Mouse (Mus musculus): ENCODE results near the gene Fstl4.
A peak's percentile ranks its signal among the peaks of the same experiment; 100 is the strongest.

Gene Fstl4

DNA sequence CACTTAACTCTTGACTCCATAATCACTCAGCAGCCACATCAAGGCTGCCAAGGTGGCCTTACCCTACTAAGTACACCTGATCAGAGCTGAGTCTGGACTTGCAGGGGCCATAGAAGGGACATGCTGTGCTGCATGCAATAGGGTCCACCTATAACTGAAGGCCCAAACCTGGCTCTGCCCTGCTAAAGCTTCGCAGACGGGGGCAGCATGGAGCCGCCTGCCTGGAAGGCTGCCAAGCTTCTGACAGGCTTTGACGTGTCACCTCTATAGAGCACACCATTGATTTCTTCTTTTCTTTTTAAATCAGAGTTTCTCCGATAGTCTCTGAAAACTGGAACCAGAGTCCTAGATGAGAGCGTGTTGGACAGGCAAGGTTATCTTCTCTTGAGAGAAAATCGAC lies 146.4 kb downstream of the Fstl4 start:
- no peak for DNase-seq (ENCODE audit: low read depth, low spot score)

- no peak for DNase-seq (ENCODE audit: low read depth, low spot score)
These were observed 150.0 kb downstream of the Fstl4 start for GRCm38 (mm10) chr11:52914431-52914830.

DNA sequence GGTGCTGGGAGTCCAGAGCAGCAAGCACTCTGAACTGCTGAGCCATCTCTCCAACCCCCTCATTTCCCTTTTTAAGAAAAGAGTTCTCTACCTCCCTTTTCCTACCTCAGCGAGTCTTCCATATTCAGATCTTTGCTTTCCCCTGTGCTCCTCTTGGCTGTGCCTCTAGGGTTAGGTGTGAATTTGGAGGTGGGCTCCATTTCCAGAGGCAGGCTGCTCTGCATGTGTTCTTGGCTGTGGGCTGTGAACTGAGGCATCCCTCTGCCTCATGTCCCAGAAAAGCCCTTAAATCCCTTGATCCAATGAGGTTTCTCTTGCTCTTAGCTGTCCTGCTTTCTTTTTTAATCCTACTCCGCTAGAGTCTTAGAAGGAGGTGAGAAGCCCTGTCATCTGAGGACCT lies 151.2 kb downstream of the Fstl4 start:
- DNase-seq (ENCODE audit: low read depth, low spot score), result peak; percentile 72

- peak; percentile 59 for DNase-seq (ENCODE audit: low read depth, low spot score)
These were observed 155.0 kb downstream of the Fstl4 start for GRCm38 (mm10) chr11:52919231-52919960.

DNA sequence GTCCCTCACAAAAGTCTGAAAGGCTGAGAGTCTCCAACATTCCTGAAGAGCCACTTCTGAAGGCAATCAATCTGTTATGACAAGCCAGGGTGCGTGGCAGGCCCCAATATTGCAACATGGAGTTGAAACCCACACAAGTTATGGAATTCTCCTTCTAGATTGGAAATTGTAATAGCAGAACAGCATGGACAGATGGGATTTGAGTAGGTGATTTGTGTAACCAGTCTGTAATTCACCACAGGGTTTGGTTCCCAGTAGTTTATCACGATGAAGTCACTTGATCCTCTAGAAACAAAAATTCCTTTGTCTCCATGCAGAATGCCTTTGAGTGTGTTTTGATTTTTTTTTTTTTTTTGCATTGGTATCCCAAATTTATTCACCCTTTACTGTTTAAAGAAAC lies 159.8 kb downstream of the Fstl4 start:
- peak; percentile 54 for DNase-seq (ENCODE audit: low read depth, low spot score)

DNA sequence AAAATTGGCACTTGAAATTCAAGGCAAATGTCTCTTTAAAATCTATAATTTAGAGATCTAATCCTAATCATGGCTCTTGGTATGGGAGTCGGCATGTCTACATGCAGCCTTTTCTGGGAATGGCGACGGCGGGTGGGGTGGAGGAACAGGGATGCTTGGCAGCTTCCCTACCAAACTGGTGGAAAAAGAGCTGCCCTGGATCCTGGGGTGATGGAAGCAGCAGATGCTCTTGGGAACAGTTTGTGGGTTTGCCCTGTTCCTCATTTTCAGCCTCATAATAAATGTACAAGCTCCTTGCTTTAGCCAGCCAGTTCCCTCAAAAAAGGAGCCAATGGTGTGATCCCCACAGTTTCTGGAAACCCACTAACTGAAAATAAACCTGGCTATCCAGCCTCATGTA lies 163.9 kb downstream of the Fstl4 start:
- peak; percentile 55 for DNase-seq (ENCODE audit: low read depth, low spot score)

- no peak for DNase-seq (ENCODE audit: low read depth, low spot score)
These were observed 175.1 kb downstream of the Fstl4 start for GRCm38 (mm10) chr11:52939336-52940070.

DNA sequence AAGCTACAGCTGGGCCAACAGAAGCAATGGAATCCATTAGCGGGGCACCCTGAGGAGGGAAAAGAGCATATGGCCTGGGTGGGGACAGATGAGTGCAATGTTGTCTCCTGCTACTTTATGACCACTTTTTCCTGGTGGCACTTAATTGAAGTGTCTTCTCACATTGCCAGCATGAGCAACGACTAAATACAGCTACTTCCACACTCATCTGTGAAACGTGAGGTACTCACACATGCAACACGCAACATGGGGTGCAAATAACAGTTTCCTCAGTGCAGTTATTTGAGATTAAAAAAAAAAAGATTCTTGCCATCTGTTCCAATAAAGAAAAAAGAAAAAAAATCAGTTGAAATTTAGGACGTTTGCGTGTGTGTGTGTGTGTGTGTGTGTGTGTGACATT lies 178.5 kb downstream of the Fstl4 start:
- DNase-seq (ENCODE audit: low read depth, low spot score), result no peak

DNA sequence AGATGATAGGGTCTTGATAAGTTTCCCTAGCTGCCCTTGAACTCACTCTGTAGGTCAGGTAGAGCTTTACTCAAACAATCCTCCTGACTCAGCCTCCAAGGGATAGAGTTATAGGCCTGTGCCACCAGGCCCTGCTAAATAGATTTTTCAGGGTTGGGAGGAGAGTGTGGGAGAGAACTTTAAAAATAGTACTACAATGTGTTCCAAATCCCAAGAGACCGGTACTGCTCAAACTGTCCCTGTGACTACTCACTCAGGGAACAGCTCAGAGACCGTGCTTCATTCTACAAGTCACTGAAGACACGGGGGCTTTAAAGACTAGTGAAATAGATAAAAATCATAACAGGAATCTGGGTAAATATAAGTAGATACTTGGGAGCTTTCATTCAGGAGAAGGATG lies 190.6 kb downstream of the Fstl4 start:
- peak; percentile 57 for DNase-seq (ENCODE audit: low read depth, low spot score)

- no peak for DNase-seq (ENCODE audit: low read depth, low spot score)
These were observed 204.4 kb downstream of the Fstl4 start for GRCm38 (mm10) chr11:52968809-52969208.

DNA sequence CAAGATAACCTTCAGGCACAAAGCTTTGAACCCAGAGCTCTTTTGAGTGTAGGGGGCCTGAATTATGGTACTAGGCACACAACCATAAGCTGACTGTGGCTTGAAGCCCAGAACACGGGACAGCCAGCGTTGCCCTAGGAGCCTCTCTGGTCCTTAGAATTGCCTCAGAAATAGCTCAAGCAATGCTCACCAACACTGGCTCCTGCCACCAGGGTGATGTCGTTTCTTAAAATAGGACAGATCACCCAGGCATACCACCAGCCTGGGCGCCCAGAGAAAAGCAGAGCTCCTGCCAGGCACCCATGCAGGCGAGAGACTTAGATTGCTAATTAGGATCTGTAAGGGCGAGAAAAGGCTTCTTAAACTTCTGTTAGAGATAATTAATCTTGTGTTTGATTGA lies 206.0 kb downstream of the Fstl4 start:
- DNase-seq (ENCODE audit: low read depth, low spot score), result no peak

GRCm38 (mm10) chr11:52986986-52987385 lies 222.6 kb downstream of the Fstl4 start:
- no peak for DNase-seq (ENCODE audit: low read depth, low spot score)

- peak; percentile 35 for DNase-seq (ENCODE audit: low read depth, low spot score)
These were observed 230.3 kb downstream of the Fstl4 start for GRCm38 (mm10) chr11:52994688-52995087.

- no peak for DNase-seq (ENCODE audit: low read depth, low spot score)
These were observed 232.1 kb downstream of the Fstl4 start for GRCm38 (mm10) chr11:52996434-52997093.

- peak; percentile 12 for DNase-seq (ENCODE audit: low read depth, low spot score)
These were observed 233.0 kb downstream of the Fstl4 start for GRCm38 (mm10) chr11:52997421-52997820.

DNA sequence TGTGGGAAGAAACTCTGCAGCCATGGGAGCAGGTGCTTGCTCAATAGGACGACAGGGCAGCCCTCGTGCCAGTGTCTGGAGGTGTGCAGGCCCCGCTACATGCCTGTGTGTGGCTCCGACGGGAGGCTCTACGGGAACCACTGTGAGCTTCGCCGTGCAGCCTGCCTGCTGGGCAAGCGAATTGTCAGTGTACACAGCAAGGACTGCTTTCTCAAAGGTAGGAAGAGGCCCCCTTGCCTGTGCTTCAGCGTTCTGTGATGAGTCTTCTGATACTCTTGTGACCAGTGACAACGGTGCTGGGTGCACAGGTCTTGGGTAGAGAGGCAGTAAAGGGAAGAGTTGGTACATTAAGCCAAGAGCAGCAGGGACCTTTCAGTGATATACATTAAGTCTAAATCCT lies 235.8 kb downstream of the Fstl4 start:
- DNase-seq (ENCODE audit: low read depth, low spot score), result no peak

GRCm38 (mm10) chr11:53003361-53003760 lies 238.9 kb downstream of the Fstl4 start:
- no peak for DNase-seq (ENCODE audit: low read depth, low spot score)

DNA sequence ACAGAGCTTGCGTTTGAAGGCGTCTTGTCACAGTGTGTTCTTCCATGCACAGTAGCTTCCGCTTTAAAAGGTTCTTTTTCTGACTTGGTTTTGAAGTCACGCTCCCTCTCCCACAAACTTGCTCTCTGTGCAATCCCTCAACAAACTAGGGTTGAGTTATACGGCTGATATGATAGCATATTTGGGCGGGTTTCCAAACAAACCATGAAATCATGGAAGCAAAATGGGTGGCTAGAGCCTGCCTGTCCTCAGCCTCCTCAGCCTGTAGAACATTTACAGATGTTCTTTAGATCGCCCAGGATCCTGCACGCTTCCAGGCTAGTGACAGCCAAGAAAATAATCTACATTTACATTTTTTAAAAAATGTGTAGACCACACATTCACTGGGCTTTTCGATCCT lies 239.4 kb downstream of the Fstl4 start:
- DNase-seq (ENCODE audit: low read depth, low spot score), result no peak

DNA sequence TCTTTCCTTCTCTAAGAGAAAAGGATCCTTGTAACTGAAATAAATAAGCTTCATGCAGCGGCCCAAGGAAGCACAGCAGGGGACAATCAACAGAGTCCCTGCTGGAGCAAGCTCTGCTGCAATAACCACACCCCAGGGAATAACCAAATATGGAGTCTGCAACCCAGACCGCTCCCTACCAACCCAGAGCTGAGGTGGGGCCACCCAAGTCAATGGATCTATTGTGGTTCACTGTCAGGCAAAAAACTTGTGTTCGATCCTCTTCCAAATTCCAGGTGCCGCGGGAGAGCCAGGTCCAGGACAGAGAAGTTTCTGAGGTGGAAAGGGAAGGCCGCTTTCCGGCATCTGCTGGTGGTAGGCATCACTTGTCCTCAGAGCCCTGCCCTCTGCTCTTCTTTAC lies 245.2 kb downstream of the Fstl4 start:
- no peak for DNase-seq (ENCODE audit: low read depth, low spot score)

- no peak for DNase-seq (ENCODE audit: low read depth, low spot score)
These were observed 247.6 kb downstream of the Fstl4 start for GRCm38 (mm10) chr11:53011996-53012505.

DNA sequence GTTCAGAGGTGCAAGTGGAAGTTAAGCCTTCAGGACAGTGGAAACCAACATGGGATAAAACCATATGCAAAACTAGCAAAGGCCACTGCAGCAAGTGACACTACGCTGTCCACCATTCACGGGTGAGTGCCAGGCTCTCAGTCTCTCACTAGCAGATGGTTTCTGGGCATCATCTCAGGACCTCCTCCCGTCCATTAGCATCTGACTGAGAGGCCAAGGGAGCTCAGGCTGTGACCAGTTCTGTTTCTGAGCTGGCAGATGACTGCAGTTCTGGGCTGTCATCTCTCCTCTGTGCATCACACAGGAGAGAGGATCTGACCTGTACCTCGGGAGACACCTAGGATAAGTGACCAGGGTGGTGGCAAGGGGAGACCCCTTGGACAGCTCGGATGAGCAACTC lies 249.5 kb downstream of the Fstl4 start:
- peak; percentile 48 for DNase-seq (ENCODE audit: low read depth, low spot score)

DNA sequence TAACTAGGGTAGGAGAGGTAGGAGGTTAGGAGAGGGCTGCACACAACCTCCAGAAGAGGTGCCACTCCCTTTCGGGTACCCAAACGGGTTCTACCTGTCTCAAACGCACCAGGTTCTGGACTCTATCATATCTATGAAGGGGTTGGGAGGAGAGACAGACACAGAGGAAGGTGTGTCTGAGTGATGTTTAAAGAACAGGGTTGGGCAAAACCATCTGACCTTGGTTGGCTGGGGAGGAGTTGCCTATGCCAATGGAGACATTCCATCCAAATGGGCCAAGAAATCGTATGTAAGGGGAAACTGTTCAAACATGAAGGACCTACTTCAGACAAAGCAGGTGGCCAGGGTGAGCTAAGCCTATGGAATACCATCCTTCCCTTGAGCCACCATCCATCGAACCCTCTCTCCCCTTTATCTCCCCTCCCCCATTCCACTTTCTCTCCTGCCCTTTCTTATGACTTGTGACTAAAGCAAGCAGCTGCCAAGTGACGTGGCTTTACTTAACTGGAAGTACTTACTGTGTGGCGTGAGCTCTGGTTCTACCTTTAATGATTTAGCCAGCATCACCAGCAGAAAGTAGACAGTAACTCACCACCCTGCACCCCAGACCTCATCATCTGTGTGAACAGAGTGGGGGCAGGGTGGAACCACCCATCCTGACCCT lies 252.1 kb downstream of the Fstl4 start:
- no peak for DNase-seq (ENCODE audit: low read depth, low spot score)
